Mouse (Mus musculus) left cerebral cortex, postnatal 25 days (tissue): ENCODE measurements around the gene Phykpl. TPM values are rescaled to one million over a fixed set of nuclear protein-coding genes. Genes with fewer than 3 reads are reported as not detected.
A peak's percentile ranks its signal among the peaks of the same experiment; 100 is the strongest.

Experiments used
- DNase-seq, 2 experiments: peaks; one replicate each; pipeline ENCODE4 v3.0.0; 2022; ENCODE audit warnings: low spot score in 2 of 2, mixed read lengths in 1 of 2
- intact Hi-C: fragments of 180-260 bp; cut with DNase I; formaldehyde crosslinking; loops from one replicate; pipeline ENCODE4 v1.15.1; 2025
- total RNA-seq, 2 experiments: library from RNA; stranded (reverse); gene quantifications; 2 replicates each; pipeline ENCODE4 v1.2.3; 2021

Phykpl gene
- total RNA-seq, 2 experiments from 2014 or later, result 5.7 to 8.4 TPM

DNA sequence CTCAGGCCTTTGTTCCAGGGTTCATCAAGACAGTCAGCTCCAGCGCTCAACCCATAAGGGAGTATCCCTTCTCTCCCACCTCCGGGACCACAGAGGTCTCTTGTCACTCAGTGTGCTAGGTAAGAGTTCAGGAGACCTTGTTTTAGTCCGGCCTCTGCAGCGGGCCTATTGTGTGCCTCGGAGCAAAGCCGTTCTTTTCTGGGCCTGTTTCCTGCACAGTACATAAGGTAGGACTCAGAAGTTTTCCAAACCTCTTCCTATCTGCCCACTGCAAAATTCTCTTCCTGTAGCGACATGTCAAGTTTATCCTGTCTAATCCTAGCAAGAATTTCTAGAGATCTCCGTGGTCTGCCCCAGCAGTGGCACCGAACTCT, 513 bp upstream of the Phykpl start:
- DNase-seq, result no peak
- intact Hi-C loops, result no loop called here

DNA sequence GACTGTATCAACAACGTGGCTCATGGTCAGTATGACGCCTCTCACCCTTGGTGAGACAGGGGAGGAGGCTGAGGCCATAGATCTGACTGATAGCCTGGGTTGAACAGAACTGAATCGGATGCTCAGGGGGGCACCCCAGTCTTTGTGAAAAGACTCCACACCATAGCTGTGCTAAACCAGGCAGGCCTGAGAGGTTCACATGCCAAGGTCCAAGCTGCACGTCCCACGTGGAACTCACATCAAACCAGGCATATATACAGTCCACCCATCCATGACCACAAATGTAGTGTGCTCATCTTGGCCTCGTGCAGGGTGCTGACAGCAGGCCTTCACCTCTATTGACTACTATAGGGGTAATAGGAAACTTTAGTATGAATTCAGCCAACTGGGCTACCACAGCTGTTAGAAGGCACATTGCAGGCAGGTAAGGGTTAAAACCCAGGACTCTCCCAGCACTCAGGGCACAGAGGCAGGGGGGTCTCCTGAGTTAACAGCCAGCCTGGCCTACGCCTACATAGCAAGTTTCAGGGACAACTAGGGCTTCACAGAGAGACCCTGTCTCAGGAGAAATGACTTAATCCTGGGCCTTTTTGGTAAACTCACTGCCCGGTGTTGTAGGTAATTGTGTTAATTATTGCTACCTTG, 1.2 kb downstream of the Phykpl start:
- no peak for DNase-seq
- intact Hi-C loops, result no loop called here

DNA sequence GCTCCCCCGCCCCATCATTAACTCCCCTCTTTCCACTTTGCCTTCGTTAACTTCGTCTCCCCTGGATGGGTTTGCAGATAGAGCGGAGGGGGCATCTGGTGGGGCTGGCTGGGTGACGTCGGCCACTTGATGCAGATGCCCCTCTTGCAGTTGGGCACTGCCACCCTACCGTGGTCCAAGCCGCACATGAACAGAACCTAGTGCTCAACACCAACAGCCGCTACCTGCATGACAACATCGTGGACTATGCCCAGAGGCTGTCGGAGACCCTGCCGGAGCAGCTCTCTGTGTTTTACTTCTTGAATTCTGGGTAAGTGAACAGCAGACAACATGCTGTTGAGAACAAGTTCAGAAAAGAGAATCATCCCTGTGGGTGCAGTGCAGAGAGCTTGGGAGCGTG, 1.9 kb downstream of the Phykpl start:
- intact Hi-C loops, result no loop called here
- no peak for DNase-seq

DNA sequence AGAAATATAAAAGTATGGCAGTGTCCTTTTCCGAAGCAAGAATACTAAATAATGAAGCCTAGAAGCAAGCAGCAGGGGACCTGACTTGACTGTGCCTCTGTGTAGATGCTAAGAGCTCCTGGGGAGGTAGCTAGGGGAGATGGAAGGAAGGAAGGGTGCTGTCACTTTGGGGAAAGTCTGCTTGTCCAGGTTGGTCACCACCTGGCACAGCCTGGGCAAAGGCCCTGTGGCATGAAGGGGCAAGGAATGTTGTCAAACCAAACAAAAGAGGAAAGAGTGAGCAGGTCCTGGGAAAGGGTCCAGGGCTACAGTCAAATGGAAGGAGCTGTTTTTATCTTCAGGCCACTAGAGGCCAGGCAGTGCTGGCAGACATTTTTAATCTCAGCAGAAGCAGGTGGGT, 2.5 kb downstream of the Phykpl start:
- intact Hi-C loops, result no loop called here
- DNase-seq, result no peak

DNA sequence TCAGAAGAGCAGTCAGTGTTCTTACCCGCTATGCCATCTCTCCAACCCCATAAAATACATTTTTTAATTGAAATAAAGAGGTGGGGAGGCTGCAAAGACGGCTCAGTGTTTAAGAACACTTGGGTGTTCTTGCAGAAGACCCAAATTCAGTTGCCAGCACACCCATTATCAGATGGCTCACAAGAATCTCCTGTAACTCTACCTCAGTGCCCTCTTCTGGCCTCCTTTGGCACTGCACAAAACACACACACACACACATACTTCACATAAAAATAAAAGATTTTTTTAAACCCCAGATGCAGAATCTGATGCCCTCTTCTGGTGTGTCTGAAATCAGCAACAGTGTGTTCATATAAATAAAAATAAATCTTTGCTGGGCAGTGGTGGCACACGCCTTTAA, 4.3 kb downstream of the Phykpl start:
- DNase-seq, result no peak

DNA sequence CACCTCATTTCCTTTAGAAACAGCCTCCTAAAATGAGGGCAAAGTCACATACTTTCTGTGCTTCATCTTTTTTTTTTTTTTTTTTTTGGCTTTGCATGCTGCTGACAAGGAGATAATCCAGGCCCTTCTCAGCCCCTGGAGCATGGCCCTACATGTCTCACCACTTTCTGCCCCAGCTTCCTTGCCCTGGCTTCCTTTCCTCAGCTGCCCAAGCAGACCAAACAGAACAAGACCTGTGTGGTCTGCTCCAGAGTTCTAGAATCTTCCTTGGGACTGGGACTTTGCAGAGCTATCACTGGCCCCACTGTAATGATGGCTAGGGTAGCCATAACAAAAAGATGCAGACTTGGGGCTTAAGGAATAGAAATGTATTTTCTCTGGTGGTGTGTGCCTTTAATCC, 5.4 kb downstream of the Phykpl start:
- intact Hi-C loops, result no loop called here
- DNase-seq, result no peak

More for the DNA sequence above, 4.3 kb downstream of the Phykpl start:
- intact Hi-C loops, result no loop called here

DNA sequence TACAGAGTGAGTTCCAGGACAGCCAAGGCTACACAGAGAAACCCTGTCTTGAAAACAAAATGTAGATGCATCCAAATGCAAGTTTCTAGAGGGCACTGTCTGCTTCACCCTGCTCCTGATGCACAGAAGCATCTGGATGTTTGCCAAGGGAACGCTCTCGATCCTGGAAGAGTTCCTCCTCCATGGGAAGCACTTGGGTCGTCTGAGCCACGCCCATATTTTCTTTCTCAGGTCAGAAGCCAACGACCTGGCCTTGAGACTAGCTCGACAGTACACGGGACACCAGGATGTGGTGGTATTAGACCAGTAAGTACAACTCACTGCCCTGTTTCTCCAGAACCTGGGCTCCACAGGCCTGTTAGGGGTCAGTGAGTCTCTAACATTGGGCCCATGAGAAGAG, 6.6 kb downstream of the Phykpl start:
- no peak for DNase-seq

DNA sequence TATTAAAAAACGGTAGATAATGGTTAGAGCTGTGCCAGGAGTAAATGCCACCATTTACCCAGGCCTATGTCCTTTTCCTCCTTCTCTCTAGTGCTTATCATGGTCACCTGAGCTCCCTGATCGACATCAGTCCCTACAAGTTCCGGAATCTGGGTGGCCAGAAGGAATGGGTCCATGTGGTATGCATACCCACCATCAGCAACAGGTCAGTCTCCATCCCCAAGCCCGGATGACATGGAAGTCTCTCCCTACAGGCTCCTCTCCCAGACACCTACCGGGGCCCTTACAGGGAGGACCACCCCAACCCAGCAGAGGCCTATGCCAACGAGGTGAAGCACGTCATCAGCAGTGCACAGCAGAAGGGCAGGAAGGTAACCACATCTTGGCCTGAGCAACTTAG, 7.4 kb downstream of the Phykpl start:
- DNase-seq, result no peak
- intact Hi-C loops, result no loop called here

More for the DNA sequence above, 6.6 kb downstream of the Phykpl start:
- intact Hi-C loops, result no loop called here

DNA sequence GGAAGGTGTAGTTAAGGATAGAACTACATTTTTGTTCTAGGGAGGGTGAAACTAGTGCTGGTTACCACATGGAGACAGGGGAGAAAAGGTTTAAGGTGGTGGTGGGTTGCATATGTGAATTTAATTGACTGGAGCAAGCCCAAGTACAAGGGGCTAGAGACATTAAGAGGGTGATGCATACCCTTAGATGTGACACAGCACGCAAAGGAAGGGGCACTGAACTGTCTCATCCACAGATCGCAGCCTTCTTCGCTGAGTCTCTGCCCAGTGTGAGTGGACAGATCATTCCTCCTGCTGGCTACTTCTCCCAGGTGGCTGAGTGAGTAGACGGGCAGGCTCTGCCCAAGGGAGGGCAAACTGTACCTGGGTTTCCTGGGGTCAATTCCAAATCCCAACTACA, 8.8 kb downstream of the Phykpl start:
- intact Hi-C loops, result no loop called here
- no peak for DNase-seq

DNA sequence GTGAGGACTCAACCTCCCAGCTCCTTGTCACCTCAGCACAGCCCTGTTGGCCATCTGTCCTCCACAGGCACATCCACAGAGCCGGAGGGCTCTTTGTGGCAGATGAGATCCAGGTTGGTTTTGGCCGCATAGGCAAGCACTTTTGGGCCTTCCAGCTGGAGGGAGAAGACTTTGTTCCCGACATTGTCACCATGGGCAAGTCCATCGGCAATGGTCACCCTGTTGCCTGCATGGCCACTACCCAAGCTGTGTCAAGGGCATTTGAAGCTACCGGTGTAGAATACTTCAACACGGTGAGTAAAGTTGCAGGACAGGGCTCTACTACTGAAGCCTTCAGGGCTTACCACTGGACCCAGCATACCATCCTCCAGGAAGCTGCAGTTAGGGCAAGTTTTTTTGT, 9.3 kb downstream of the Phykpl start:
- intact Hi-C loops, result no loop called here
- DNase-seq, result no peak

DNA sequence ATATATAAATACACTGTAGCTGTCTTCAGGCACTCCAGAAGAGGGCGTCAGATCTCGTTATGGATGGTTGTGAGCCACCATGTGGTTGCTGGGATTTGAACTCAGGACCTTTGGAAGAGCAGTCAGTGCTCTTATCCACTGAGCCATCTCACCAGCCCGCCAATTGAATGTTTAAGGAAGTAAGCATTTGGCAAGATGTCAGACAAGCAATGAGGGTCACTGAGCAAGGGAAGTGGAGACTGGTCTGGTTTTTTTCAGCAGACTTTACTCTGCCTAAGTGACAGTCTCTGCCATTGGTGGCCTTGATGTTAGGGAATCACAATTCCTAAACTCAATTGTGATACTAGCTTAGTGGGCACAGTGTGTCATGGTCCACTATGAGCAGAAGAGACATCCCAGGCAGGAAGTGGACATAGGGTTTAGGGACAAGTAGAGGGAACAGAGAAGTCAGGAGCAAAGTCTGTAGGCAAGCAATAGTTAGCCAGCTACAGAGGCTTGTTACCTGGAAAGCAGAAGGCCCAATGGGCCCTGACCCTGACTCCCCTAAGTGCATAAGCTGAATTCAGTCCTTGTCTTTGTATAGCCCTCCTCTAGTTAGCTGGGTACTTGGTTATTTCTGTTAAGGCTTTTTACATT, 10.3 kb downstream of the Phykpl start:
- no peak for DNase-seq
- intact Hi-C loops, result no loop called here

DNA sequence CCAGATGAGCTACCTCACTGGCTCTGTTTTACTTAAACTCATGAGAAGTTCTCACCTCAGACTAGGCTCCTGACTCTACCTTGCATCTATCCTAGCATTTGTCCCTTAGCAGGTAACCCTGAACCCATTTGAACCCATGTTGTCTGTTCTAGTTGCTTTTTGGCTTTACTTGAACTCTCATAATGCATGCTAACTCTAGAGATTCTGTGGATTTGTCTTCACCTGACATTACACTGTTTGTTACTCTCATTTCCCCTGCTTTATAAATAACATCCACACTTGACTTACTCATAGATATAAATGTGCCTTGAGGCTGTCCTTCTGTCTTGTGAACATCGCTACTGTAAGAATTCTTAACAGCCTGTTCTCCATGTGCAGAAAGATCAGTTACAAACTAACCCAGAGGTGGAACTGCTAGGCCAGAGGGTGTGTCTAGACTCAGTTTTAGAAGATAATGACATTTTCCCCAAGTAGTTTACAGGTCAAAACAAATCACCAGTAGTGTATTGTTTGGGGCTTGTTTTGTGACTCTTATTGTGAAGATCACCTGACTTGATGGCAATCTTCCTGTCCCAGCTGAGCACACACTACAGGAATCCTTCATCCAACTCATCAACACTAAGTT, 11.0 kb downstream of the Phykpl start:
- DNase-seq, result no peak
- intact Hi-C loops, result no loop called here

DNA sequence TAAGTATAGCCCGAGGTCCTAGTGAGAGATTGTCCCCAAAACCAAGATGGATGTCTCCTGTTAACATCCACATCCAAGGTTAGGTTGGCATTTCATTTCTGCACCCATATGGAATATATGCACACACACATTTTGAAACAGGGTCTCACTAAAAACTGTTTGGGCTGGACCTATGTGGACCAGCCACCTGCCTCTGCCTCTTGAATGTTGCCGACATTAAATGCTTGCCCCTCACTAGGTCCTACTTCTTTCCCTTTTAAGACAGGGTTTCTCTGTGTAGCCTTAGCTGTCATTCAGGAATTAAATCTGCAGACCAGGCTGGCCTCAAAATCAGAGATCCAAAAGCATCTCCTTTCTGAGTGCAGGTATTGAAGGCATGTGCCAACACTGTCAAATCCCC, 13.0 kb downstream of the Phykpl start:
- DNase-seq, result no peak
- intact Hi-C loops, result no loop called here

DNA sequence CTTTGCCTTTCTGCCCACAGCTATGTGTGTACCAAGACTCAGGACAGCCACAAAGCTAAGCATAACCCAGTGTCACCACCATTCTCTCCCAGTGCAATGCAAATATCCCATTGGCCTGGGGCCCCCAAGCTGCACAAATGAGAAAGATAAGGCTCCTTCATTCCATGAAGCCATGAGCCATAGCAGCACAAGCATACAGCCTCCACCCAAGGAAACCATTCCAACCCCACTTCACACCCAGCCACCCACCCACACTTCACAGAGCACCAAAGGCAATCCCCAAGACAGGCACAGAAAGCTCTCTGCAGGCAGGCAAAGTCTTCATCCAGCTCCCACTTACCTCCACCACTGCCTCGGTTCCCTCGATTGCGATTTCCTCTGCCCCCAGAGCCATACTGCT, 17.7 kb downstream of the Phykpl start:
- peak in 1 of 2 experiments; percentile 48 for DNase-seq
- intact Hi-C loops, result no loop called here

DNA sequence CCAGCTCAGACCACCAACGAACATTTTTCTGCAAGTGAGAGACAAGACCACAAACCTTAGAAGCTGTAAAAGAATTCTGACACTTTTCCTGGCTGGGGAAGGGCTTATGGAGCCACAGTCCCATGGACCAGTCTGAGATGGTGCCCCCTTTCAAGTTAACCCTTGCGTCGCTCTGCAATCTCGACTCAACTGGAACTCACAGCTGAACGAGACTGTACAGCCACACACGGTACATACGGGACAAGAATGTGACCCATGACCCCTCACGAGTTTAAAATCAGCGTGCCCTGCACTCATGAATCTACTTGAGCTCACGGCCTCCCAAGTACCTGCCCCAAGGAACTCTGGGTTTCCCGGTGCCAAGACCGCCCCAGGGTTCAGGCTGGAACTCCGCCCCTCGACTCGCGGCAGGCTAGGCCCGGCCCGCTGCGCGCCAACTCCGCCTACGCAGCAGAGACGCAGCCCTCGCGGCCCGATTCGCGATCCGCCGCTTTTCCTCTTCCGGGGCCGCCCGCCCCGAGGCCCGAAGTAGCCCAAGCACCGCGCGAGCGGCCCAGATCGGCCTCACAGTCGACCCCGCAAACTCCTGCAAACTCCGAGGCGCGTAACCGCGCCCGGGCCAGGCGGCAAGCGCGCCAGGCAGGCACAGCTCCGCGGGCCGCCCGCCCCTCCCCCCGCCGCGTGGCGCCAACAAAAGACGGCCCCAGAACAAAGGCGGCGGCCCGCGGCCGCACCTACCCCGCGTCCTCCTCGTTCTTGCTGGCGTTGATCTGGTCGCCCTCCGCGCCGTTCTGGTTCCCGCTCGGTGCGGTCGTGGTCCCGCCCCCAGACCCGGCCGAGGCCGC, 21.3 kb downstream of the Phykpl start:
- intact Hi-C loops, result loop anchor here (5.0 kb wide), 1 partner anchor 611 kb away; no protein-coding TSS in a partner anchor
- DNase-seq, result peak; percentile 72 to 82

DNA sequence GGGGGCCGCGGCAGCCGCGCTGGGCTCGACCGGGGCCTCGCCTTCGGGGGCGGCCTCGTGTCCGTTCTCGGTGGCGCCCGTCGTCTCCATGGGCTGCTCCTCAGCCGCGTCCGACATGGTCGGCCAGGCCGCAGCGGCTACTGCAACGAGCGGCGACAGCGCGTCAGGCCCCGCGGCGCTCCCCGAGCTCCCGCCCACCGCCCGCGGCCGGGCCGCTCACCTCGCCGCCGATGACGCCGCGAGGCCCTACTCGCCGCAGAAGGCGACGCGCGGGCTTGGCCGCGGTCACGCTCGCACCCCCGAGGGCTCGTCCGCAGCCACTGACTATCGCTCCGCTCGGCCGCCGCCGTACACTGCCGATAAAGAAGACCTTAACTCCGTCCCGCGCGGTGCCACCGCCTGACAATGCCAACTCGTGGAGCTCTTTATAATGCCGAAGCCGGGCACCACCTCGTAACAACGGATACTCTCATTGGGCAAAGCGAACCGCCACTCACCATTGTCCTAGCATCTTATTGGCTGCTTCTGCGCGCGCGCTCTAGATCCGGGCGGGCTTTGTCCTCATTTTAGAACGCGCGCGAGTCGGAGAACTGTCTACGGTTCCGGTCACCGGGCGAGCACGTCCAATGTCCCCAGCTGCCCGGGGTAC, 22.0 kb downstream of the Phykpl start, which contains the start of gene Hnrnpab:
TSS of gene Hnrnpab (minus strand) at position 401 of the 649 bp plus-strand sequence.
- peak; percentile 98 to 99 for DNase-seq
- intact Hi-C loops, result loop anchor here (5.0 kb wide), 1 partner anchor 611 kb away; no protein-coding TSS in a partner anchor

DNA sequence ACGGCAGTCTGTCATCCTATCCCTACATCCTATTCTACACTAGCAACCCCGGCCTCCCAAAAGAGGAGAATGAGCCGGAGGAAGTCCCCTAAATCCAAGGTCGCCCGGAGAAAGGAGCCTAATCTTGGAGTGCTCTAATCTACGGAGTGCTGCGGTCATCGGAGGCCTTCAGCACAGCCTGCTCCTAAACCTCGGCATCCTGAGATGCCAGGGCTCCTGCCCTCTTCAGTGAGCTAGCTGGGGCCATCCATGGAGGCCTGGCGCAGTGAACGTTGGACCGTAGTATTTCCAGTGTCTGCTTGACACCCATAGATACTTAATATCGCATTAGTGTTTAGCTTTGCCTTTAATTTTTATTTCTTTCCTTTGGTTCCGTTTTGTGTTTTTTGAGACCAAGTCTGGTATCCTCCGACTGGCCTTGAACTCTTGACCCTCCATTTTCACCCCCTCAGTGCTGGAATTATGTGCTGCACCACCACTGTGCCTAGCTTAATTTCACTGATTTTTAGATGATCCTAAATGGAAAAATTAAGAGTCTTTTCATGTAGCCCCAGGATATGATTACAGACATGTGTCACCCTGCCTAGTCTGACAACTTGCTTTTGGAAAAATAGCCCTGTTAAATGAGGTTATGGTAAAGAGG, 22.7 kb downstream of the Phykpl start:
- intact Hi-C loops, result loop anchor here (5.0 kb wide), 1 partner anchor 610 kb away; no protein-coding TSS in a partner anchor

DNA sequence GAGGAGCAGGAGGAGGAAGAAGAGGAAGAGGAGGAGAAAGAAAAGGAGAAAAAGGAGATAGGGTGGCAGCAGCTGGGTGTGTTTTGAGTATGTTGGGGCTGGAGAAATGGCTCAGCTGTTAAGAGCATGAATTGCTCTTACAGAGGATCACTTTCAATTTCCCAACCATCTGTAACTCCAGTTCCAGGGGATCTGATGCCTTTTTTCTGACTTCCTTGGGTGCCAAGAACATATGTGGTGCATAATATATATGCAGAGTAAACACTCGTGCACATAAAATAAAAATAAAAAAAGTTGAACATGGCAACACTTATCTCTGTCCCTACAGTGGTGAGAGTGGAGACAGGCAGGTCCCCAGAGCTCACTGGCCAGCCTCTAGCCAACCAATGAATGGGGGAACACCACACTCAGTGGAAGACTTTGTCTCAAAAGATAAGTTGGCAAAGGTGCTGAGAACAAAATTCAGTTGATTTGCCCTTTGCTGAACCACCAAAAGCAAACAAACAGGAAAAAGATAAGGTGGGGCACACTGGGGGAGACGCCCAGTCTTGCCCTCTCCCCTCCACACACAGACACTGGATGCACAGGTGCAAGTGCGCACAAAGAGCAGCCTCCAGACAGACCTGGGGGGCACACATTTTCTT, 24.8 kb downstream of the Phykpl start:
- intact Hi-C loops, result loop anchor here (5.0 kb wide), 1 partner anchor 608 kb away; no protein-coding TSS in a partner anchor
- no peak for DNase-seq

More for the DNA sequence above, 22.7 kb downstream of the Phykpl start:
- DNase-seq, result no peak
